Mouse (Mus musculus) megakaryocyte, adult 5-6 weeks (primary cell): Measurements from ENCODE around the gene Spire2. TPM values are rescaled to one million over a fixed set of nuclear protein-coding genes. Genes with fewer than 3 reads are reported as not detected.
"Not testable (repeated sequence)": the region's sequence is repeated elsewhere in the genome, so short reads cannot be mapped to it uniquely, and the experiment has no call there.

Source experiments
- ATAC-seq: 2 replicates; pipeline ENCODE4 v1.8.0; 2016; ENCODE audit warnings: mild to moderate bottlenecking, inconsistent platforms; ENCODE audit not compliant: poor library complexity, severe bottlenecking
- total RNA-seq, 2 experiments: library from RNA; stranded (forward) in 1 of 2; stranded (reverse) in 1 of 2; fragments of 153-499, 151-499 nt in 1 of 2; fragments of 221-1000, 200-1000 nt in 1 of 2; gene quantifications; 2 replicates each; pipeline versions ENCODE4 v1.2.3 to v1.2.4; 2015 to 2017

Gene Spire2
- total RNA-seq (2015) (0.07 TPM in 1 of 2 replicates, not detected in the other), total RNA-seq (2017) (not detected in 2 replicates)

DNA sequence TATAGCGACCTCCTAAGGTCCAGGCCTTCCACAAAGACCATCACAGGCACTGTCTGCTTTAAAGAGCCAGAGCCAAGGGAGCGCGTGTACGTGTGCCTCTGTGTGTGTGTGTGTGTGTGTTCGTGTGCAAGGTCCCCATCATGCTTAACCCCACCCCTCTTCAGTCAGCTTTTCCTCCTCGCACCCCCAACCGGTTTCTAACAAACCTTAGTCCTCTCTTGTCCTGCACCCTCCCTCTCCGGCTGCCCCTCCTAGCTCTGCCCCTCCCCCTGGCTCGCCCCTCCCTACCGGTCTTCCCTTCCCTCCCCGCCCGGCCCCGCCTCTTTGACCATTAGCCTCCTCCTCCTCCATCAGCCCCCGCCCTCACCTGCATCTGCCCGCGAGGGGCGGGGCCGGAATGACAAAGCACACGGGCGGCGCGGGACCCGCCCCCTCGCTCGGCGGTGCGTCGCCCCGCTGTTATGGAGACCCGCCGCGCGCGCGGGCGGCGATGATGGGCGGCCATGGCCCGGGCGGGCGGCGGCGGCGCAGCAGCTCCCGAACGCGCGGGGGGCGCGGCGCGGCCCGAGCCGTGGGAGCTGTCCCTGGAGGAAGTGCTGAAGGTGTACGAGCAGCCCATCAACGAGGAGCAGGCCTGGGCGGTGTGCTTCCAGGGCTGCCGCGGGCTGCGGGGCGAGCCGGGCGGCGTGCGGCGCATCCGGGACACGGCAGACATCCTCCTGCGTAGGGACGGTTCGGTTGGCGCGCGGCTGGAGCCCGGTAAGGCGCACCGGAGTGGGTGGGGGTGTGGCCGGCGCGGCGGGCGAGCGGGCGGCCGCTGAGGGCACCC lies at the start of gene Spire2:
Gene Spire2 (plus strand): TSS at position 452 of the 829 bp plus-strand sequence.
- ATAC-seq = peak; percentile 77

DNA sequence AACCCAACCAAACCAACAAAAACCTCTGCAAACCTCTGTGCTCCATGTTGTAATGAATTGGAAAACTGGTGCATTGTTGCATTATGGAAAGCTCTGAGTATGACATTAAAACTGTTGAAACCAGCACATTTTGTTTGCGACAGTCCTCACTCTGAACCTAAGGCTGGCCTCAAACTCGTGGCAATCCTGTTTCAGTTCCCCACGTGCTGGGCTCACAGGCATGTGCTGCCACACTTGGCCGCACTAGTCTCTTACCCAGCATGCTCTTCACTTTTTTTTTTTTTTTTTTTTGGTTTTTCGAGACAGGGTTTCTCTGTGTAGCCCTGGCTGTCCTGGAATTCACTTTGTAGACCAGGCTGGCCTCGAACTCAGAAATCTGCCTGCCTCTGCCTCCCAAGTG lies 49.5 kb upstream of the Spire2 start:
- ATAC-seq = not testable (repeated sequence)

DNA sequence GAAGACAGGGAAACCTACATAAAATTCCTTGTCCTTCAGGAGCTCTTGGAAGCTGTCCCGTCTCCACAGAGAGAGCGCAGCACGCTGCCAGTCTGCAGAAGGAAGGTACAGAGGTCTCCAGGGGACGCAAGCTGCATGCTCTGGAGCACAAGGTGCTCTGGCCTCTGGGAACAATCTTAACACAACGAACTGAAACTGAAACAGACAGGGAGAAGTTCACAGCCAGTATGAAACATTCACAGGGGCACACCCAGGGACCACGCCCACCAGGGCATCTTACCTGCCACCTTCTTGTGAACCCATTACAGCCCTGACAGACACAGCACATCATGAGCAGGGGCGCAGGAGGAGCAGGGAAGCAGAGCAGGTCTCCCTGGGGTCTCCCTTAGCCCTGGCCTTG lies 48.5 kb upstream of the Spire2 start:
- ATAC-seq = no peak

DNA sequence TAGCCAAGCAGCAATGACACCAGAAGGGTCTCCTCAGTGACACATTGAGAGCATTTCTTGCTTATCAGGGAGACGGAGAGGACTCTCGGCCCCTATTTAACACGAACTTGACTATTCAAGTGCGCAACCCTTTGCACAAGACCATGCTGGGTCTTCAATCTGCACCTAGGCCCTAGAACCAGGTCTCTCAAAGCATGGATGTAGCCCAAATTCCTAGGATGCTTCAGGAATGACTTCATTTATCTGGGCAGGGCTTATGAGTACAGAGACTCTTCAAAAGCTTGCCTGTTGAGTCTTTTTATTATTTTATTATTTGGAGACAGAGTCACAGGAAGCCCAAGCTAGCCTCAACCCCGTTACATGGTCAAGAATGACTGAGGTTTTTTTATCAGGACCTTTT lies 48.0 kb upstream of the Spire2 start:
- ATAC-seq = no peak

DNA sequence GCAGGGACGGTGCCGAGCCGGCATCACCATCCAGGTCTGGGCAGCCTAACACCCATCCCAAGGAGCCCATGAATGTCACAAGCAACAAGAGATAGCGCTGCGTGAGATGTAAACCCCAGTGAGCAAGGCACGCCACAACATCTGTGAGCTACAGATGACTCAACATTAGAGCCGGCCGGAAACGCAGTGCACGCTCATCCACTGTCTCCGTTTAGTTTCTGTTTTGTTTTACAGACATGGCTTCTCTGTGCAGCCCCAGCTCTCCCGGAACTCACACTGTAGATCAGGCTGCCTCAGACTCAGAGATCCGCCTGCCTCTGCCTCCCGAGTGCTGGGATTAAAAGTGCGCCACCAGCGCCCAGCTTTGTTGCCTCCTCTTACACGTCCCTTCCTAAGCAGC lies 45.2 kb upstream of the Spire2 start:
- no peak for ATAC-seq

DNA sequence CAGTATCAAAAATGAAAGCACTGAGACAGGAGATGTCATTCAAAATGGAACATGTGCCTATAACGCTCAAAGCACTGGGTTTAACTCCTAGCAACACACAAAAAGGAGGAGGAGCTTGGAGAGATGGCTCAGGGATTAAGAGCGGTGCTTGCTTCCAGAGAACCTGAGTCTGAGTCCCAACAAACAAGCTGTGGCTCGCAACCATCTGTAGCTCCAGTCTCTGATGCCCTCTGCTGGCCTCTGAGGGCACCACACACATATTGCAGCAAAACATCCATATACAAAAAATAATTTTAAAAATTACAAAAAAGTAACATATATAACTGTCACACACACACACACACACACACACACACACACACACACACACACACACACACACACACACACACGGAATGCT lies 42.3 kb upstream of the Spire2 start:
- peak; percentile 86 for ATAC-seq

DNA sequence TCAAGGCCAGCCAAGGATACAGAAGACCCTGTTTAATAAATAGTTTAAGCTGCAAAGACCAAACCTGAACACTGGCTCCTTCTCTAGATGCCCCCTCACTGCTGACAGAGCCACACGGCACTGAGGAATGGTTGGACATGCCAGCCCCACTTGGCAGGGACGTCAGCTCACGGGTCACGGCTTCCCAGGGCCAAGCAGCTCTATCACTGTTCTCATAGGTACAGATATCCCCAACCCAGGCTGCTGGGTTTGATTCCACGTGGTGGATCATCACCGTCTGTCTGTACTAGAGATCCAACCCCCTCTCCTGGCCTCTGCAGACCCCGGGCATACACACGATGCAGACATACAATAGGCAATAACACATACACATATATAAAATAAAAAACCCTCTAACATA lies 41.8 kb upstream of the Spire2 start:
- no peak for ATAC-seq

DNA sequence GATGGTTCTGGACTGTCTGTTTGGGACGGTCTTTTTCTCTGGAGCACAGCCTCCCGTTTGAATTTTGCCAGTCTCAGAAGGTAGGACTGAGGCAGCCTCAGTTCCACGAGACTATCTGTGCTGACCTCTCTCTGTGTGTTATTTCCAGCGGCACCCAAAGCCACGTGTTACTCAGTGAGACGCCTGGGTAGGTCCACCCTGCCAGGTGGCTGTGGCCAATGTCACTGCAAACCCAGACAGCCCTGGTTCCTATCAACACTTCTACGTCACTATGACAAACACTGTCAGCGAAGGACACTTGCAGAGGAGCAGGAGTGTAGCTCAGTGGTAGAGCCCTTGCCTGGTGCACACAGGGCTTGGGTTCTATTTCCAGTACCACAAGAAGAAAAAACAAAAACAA lies 40.8 kb upstream of the Spire2 start:
- no peak for ATAC-seq

DNA sequence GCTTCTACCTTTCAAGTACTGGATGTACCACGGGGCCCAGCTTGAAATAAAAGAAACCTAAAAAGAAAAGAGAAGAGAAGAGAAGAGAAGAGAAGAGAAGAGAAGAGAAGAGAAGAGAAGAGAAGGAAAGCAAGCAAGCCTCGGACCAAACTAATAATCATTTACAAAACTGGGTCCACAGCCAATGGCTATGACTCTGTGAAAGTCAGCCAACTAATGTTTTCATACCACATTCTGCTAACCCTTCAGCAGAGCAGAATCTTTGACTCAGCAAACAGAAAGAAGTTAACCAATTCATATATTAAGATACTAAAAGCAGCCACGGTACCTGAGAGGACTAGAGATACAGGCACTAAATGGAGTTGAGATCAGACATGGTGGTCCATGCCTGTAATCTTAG lies 40.2 kb upstream of the Spire2 start:
- ATAC-seq = no peak

DNA sequence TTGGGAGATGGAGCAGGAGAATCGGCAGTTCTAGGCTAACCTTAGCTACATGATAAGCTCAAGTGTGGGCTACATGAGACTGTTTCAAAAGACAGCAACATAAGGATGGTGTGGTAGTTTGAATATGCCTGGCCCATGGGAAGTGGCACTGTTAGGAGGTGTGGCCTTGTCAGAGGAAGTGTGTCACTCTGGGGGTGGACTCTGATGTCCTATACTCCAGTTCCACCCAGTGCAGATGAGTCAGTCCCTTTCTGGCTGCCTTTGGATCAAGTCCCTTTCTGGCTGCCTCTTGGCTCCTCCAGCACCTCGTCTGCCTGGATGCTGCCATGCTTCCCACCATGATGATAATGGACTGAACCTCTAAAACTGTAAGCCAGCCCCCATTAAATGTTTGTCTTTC lies 39.7 kb upstream of the Spire2 start:
- peak; percentile 73 for ATAC-seq

DNA sequence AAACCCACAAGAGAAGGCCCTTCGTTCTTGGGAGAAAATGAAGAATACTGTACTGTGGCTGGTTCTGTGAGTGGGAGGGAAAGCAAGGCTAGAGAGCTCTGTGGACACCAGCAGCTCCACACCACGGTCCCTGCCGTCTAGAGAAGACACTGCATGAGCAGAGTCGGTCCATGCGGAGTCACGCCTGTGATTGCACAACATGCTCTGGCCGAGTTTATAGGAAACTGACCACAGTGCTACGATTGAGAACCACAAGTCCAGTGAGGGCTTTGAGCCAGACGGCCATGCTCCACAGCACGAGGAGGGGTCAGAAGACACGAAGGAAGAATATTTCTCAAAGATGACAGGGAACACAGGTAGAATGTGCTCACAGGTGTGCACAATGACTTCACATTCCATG lies 34.2 kb upstream of the Spire2 start:
- 0 out of 2 replicates have a peak, but pooled peaks have one; percentile 43 for ATAC-seq

DNA sequence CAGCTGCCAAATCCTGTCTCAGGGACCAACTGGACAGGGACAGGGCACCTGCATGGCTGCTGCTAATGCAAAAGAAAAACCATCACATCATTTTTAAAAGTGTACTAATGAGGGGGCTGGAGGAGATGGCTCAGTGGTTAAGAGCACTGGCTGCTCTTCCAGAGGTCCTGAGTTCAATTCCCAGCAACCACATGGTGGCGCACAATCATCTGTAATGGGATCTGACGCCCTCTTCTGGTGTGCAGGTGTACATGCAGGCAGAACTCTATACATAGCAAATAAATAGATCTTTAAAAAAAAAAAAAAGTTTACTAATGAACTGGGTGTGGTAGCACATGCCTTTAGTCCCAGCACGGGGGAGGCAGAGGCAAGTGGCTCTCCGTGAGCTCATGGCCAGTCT lies 23.8 kb upstream of the Spire2 start:
- ATAC-seq = no peak

DNA sequence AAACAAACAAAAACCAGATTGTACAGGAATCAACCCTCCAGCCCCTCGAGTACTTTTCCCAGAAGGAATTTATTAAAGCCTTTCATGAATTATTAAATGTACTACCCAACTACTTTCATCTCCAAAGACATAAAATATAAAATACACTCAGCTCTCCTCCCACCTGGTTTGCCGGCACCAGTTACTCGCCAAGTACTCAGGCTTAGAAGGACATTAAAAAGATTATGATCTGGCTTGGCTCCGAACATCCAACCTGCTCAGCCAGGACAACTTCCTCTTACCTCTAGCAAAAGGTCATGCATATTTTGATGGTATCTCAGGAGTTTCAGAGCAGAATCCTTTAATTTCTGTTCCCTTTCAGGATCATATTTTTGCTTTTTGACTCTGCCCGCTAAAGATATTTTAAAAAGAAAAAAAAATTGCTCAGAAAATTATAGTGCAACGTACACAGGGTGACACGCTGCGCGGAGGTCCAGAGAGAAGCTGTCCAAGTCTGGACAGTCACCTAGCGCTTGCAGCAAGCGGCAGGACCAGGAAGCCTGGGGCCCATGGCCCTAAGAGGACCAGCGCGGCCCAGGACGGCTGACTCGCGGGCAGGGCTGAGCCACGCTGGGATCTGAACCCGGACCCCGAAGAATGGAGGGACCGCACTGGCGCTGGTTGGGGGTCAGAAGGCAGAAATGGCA lies 14.6 kb upstream of the Spire2 start:
- peak; percentile 54 for ATAC-seq

DNA sequence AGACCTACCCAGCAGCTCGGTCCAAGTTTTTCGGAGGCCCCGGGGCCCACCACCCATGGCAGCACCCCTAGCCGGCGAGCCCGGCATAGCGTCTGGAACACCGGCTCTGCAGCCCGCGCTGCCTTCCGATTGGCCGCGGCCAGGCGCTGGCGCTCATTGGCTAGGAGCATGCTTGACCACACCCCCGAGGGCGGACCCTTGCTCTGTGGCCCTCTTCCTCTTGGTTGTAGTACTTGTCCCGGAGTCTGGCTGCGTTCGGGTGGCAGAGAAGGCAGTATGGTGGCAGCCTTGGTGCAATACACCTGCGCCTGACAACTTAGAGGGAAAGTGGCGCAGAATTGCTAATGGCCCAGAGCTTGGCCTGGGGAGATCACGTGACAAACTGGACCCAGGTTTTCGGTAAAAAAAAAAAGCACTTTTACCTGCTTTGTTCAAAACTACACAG lies 14.0 kb upstream of the Spire2 start, which contains the start of gene Fanca:
Gene Fanca (minus strand): TSS at position 110 of the 445 bp plus-strand sequence.
- peak; percentile 100 for ATAC-seq

DNA sequence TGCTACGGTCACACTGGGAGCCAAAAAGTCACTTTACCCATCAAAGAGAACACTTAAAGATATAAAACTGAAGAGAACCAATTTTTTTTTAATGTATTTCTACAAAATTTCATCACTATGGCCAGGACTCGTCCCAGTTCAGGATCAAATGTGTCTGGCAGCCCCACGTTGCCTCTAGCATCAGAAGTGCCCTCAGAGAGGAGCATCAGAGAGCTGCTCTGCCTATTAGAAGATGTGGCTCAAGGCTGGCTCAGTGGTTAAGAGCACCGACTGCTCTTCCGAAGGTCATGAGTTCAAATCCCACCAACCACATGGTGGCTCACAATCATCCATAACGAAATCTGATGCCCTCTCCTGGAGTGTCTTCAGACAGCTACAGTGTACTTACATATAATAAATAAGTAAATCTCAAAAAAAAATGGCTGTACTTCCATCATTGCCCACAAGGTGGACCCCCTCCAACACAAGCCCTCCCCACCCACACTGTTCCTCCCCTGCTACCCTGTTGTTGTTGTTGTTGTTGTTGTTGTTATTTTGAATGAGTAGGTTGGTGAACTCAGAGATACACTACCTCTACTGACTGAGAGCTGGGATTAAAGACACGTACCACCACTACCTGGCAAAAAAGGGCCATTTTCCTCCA lies 12.9 kb upstream of the Spire2 start:
- no peak for ATAC-seq

DNA sequence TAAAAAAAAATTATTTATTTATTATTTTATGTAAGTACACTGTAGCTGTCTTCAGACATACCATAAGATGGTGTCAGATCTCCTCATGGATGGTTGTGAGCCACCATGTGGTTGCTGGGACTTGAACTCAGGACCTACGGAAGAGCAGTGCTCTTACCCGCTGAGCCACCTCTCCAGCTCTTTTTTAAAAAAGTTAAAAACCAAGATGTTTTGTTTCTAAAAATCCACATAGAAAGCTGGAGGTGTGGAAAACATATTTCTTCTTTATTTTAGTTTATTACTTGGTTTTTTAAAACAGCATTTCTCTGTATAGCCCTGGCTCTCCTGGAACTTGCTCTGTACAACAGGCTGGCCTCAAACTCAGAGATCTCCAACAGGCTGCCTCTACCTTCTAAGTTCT lies 4.0 kb upstream of the Spire2 start:
- ATAC-seq = no peak

DNA sequence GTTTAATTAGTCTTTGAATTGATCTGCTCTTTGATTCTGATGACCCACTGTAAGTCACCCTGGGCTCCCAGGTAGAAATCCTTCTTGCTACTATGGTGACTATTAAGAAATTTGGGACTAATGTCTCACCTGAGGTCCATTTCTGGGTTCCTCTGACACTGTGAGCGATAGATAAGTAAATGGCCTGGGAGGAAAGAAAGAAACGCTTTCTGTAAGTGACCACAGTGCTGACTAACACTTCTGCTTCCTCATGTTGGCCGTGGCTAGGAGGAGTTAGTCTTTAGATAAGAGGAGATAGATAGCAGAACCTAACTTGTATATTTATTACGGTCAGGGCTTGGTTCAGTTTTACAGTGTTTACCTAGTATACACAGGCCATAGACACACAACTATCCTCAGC lies 3.2 kb upstream of the Spire2 start:
- peak; percentile 59 for ATAC-seq

DNA sequence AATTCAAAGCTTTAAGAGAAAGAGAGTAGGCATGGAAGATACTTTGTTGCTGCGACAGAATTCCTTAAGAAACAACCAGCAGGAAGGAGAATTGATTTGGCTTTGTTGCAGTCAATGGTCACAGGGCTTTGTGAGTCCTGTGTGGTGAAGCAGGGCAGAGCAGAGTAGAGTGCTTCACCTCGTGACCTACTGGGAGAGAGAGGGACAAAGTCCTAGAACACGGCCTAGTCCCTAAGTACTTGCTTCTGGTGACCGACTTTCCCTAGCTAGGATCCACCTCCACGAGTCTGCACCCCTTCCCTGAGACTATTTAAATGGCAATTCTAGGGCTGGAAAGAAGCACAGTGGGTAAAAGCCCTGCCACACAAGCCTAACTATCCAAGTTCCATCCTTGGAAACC lies 2.6 kb upstream of the Spire2 start:
- ATAC-seq = no peak

DNA sequence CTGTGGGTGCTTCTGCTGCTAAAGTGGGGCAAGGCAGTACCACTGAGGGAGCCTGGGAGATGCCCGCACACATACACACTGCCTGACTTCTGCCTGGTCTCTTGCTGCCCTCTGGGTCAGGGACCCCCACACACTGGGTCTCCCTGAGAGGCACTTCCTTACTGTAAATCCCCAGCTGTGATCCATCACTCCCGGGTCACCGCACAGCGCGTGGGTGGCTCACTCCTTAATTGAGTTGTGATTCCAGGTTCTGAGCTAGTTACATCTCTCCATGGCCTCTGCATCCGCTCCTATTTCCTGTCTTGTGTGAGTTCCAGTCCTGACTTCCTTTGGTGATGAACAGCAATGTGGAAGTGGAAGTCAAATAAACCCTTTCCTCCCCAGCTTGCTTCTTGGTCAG lies 1.8 kb upstream of the Spire2 start:
- no peak for ATAC-seq

DNA sequence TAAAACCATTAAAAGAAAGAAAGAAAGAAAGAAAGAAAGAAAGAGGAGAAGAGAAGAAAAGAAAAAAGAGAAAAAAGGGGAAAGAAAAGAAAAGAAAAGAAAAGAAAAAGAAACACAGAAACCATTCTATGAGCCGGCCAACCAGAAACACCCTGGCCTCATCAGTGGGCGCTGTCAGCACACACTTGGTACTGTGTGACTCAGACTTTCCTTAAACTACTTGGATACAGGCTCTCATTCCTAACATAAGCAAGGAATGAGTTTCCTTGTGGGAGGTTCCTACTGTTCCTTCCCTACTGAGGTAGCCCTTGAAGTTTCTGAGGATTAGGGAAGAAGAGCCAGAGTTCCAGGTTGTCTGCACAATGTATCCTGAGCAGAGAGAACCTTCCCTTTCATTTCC lies 1.2 kb upstream of the Spire2 start:
- no peak for ATAC-seq

DNA sequence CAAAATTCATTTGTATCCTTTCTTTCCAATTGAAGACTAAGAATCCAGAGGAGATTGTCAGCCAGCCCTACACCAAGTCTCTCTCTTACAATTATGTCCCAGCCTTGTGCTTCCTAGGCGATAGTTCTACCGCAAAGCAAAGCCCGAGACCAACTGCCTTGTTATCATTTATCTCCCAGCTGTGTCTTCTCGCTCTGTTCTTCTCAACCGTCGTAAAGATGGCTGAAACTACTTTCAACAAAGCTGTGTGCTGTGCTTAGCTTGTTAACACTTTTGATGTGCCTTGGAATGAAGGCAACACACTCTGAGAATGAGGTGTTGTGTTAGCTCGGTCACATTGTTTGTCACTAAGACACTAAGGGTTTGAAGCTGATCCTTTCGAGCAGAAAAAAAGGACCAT lies 703 bp upstream of the Spire2 start:
- ATAC-seq = no peak
